Mouse (Mus musculus) cerebellum, postnatal 4 days (tissue): Measurements from ENCODE around the gene Ly6f.
"Not testable (repeated sequence)": the region's sequence is repeated elsewhere in the genome, so short reads cannot be mapped to it uniquely, and the experiment has no call there.

Experiments
- DNase-seq, 2 experiments: peaks; one replicate each; pipeline ENCODE4 v3.0.0; 2022; ENCODE audit warnings: low spot score in 2 of 2, mixed read lengths in 1 of 2

The Ly6f gene

GRCm38 (mm10) chr15:75268121-75268520 lies at the start of gene Ly6f:
Ly6f (plus strand) TSS chr15:75268421.
- DNase-seq, result no peak

- DNase-seq, result no peak
These were observed 46.3 kb upstream of the Ly6f start for GRCm38 (mm10) chr15:75221942-75222341.

- no peak for DNase-seq
These were observed 30.4 kb upstream of the Ly6f start for GRCm38 (mm10) chr15:75237736-75238288.

GRCm38 (mm10) chr15:75240558-75240957 lies 27.7 kb upstream of the Ly6f start:
- DNase-seq, result no peak

- no peak for DNase-seq
These were observed 25.2 kb upstream of the Ly6f start for GRCm38 (mm10) chr15:75242756-75243640.

GRCm38 (mm10) chr15:75254671-75255070 lies 13.6 kb upstream of the Ly6f start:
- DNase-seq, result no peak

- DNase-seq, result no peak
These were observed 2.4 kb upstream of the Ly6f start for GRCm38 (mm10) chr15:75265863-75266262.

GRCm38 (mm10) chr15:75266626-75267025 lies 1.6 kb upstream of the Ly6f start:
- no peak for DNase-seq

- no peak for DNase-seq
These were observed 952 bp downstream of the Ly6f start for GRCm38 (mm10) chr15:75268916-75269829.

GRCm38 (mm10) chr15:75270169-75270568 lies 1.9 kb downstream of the Ly6f start:
- DNase-seq, result no peak

GRCm38 (mm10) chr15:75270691-75271362 lies 2.6 kb downstream of the Ly6f start:
- DNase-seq, result no peak

GRCm38 (mm10) chr15:75271426-75271825 lies 3.2 kb downstream of the Ly6f start:
- DNase-seq, result no peak

- DNase-seq, result no peak
These were observed 3.7 kb downstream of the Ly6f start for GRCm38 (mm10) chr15:75271891-75272290.

- DNase-seq, result not testable (repeated sequence)
These were observed 13.8 kb downstream of the Ly6f start for GRCm38 (mm10) chr15:75281991-75282390.

GRCm38 (mm10) chr15:75286512-75286911 lies 18.3 kb downstream of the Ly6f start:
- DNase-seq, result not testable (repeated sequence)

- DNase-seq, result no peak
These were observed 24.2 kb downstream of the Ly6f start for GRCm38 (mm10) chr15:75292377-75292776.

GRCm38 (mm10) chr15:75293873-75294385 lies 25.7 kb downstream of the Ly6f start:
- DNase-seq, result no peak

- no peak for DNase-seq
These were observed 37.9 kb downstream of the Ly6f start for GRCm38 (mm10) chr15:75306101-75306500.

GRCm38 (mm10) chr15:75309186-75309585 lies 41.0 kb downstream of the Ly6f start:
- no peak for DNase-seq

GRCm38 (mm10) chr15:75309946-75310345 lies 41.7 kb downstream of the Ly6f start:
- DNase-seq, result no peak

GRCm38 (mm10) chr15:75314421-75314820 lies 46.2 kb downstream of the Ly6f start:
- no peak for DNase-seq
